Mouse (Mus musculus) adrenal gland, adult (tissue): ENCODE measurements around the gene Ddx43.
A peak's percentile ranks its signal among the peaks of the same experiment; 100 is the strongest.
"Not testable (repeated sequence)": the region's sequence is repeated elsewhere in the genome, so short reads cannot be mapped to it uniquely, and the experiment has no call there.

ENCODE experiments used
- DNase-seq, 2 experiments: peaks; one replicate each; pipeline ENCODE4 v3.0.0; 2022 to 2023; ENCODE audit warnings: low spot score in 1 of 2; ENCODE audit not compliant: inconsistent age in 2 of 2

Ddx43 gene

DNA sequence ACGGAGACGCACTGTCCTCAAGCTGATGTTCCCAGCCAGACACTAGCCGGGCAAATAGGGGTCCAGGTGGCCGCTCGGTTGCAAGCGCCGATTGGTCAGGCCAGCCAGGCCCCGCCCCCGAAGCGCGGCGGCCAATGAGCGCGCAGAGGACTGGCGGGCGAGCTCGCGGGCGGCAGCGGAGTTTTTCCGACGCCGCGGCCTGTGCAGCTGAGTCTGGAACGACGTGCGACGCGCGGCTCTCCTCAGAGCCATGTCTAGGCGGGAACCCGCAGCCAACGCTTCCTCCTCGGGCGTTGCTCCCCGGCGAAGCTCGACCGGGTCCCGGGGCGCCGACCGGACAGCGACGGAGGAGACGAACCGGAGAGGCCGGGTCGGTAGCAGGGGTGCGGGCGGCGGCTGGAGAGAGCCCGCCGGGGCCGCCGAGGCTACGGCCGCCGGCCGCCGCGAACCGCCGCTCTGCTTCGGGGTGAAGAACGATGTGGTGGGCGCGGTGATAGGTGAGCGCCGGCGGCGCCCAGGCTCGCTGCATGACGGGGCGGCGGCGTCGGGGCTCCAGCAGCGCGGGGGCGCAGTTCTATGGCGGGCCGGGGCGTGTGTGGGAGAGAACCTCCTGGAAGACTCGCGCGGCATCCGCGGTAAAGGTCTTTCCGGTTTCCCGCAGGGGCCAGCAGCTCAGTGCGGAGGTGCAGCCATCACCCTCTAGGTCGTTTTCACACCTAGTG is at the start of gene Ddx43:
Gene Ddx43, plus strand, starts transcription at position 148 of the 722 bp plus-strand sequence.
- DNase-seq = peak; percentile 9 to 35

DNA sequence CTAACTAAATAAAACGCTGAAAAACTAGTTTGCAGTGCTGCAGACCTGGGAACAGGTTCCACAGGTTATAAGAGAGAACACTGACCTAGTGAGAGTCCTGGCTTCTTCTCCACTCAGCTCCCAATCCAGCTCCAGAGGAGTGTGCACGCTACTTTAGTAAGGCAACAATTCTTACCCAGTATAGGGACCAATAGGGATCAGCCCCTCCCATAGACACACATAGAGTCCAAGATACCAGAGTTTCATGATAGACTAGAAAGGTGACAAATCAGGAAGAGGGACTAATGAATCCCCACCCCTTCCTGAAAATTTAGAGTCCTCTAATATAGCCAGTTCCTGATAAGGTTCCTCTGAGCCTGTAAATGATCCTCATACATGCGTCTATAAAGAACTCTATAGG is 48.6 kb upstream of the Ddx43 start:
- no peak for DNase-seq

DNA sequence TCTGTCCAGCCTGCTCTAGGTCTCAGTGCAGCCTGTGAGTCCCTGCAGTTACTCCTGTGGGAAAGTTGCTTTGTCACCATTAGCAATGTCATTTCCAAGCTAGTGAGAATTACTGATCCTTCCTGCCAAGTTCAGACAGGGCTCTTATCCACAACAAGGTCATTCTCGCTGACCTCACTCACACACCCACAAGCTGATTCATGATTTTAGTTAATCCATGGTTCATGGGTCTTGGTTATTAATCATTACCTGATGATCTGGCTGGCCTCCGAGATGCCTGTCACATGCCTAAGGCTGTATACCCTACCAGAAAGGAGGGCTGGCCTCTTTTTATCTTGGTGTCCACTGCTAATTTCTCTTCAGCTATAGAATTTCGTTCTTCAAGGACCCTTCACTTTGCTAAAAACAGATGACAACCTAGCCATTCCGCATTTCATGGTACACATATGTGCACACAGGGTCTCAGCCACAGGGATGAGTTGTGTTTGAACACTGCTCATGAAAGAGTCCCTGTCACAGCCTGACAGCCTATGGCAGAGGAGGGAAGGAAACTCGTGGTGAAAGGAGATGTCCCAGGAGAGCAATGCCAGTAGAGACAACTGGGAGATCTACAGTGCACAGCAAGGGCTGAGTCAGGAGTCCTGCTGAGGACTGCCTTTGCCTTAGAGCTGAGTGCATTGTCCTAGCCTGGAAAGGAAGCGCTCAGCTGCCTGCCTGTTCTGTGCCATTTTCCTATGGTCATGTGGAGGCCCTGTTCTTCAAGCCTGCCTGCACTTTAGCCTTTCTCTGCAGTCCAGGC is 47.2 kb upstream of the Ddx43 start:
- DNase-seq = peak; percentile 40 to 88

DNA sequence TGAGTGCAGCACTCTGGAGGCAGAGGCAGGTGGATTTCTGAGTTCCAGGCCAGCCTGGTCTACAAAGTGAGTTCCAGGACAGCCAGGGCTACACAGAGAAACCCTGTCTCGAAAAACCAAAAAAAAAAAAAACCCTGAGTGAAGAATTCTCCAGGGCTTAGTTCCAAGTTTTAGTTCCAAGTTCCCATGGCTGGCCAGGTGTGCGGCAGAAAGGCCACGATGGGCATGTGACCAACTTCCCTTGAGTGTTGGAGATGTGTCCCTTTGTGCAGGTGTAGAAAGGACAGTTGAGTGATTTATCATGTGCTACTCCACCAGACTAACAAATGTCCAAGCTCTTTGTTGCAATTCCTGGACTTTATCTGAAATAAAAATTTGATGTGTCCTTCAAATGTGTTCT is 46.4 kb upstream of the Ddx43 start:
- not testable (repeated sequence) for DNase-seq

DNA sequence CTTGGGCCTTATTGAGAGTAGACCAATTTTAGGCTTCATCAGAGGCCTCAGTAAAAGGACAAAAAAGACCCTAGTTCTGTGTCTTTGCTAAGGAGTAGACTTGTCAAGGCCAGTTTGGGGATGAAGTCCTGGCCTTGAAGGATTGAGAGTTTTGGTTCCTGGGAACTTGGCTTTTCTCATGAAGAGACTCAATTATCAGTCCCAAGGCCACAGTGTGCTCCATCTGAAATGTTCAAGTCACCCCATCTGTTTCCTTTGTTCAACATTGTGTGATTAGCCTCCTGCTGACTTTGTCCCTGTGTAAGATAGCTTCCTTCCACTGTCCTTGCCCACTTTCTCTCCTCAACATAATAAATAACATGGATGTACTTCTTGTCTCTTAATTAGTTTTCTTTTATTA is 45.6 kb upstream of the Ddx43 start:
- not testable (repeated sequence) for DNase-seq

DNA sequence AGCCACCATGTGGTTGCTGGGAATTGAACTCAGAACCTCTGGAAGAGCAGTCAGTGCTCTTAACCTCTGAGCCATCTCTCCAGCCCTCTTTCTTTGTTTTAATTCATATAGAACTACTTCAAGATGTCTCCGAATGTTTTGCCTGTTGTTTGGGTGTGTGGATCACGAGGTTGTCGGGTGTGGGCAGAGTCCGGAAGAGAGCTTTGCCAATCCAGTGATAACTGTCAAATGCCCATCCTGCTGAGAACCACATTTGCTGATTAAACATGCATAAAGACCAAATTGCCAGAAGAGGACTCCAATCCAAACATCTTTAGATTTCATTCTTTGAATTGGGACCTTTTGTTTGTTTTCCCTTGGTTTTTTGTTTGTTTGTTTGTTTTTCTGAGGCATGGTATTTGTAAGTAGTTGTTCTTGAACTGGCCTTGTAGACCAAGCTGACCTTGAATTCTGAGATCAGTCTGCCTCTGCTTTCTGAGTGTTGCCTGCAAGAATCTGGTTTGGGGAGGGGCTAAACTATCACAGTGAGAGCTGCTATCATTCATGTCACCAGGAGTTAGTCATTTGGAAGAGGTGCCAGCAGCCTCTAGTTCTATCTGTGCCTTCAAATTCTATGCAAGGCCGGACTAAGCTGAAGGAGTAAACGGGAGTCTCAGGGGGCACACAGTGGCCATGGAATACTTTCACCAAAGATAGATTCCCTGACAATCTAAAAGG is 43.9 kb upstream of the Ddx43 start:
- peak; percentile 46 to 70 for DNase-seq

DNA sequence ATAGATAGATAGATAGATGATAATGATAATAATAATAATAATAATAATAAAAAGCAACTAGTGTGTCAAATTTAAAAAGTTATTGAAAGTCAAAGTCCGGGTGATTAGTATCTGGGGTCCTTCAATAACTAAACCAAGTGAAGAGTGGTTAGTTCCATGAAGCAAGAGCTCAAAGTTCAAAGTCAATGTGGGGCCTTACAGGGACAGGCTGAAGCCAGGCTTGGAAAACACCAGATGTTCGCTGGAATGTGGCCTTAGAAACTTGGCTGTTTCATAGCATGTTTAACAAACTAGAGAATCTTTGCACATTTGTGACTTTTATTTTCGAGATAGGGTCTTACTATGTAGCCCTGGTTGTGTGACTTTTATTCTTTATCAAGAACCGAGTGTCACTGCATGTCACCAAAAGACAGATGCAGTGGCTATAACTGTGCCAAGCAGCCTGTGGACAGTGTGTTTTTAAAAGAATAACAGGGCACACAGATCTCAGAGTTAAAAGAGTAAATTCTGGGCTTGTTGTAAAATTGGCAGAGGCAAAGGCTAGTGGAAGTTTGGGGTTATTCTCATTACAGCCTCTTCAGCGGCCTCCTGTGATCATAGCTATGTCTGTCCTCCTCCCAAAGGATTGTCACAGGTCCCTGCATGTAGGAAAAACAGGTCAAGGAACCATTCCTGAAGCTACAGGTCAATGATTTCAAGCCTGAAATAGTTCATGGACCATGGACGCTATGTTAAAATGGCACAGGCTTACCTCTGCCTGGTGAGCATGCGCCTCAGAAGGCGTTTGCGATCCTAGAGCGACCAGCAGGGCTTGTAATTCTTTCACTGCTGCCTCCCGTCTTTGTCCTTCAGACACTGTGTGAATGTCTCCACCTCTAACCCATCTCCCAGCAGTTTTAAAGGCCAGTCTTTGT is 40.7 kb upstream of the Ddx43 start:
- no peak for DNase-seq

DNA sequence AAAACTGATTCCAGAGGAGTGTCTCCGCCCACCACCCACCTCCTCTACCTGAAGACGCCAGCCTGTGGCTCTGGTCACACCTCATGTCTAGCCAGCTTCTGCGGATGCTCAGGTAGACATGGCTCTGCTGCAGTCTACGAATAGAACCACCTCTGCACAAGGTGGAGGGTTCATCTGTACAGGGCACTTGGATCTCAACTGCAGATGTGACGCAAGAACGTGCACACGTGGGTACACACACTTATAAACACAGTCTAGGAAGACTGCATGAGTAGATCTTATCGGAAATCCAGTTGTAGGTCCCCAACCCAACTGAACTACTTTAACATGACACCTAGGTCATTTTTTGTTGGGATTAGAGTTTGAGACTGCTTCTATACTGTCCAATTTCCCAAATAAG is 40.0 kb upstream of the Ddx43 start, which contains the start of gene Gsta2:
Gene Gsta2, minus strand, starts transcription at position 178 of the 400 bp plus-strand sequence.
- no peak for DNase-seq

DNA sequence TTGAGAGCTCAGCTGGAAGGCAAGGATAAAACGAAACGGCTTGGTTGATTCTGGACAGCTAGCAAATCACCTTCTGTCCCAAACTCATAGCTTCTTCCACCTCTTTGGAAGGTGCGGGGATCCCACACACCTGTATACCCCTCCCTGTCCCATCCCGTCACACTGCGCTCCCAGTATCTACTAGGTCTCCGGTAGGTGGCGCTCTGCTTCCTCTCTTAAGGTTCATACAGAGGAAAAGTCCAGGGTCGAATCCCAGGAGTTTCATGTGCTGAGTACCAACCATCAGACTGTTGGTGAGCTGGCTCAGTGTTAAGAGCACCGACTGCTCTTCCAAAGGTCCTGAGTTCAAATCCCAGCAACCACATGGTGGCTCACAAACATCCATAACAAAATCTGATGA is 37.5 kb upstream of the Ddx43 start:
- DNase-seq = peak; percentile 47 to 80

DNA sequence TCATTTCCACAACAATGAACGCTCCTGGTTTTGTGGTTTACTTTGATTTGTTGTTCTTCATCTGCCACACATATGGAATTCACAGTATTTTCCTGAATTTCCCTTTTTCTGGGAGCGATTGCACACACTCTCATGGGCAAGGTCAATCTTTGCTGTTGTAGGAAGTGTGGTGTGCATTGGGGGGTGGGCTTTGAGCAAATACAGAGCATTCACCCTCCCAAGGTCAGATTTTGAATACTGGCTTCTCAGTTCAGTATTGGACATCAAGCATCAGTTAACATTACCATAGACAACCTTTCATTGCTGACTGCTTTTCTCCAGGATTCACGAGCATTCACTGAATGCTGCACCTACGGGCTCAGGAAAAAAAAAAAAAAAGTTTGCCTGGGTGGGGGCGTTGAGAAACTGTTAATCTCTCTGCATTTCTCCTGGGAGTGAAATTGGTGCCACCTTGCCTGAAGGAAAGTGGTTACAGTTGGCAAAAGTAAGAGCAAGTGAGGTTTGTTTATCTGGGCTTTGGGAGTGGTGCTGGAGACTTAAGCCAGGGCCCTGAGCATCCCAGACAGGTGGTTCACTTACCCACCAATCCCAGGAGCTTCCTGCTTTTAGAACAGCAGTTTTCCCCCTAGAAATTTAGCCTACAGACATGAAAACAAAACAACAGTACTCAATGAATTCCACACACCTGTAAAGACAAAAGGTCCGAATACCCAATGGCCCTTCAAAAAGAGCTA is 35.7 kb upstream of the Ddx43 start:
- DNase-seq = no peak

DNA sequence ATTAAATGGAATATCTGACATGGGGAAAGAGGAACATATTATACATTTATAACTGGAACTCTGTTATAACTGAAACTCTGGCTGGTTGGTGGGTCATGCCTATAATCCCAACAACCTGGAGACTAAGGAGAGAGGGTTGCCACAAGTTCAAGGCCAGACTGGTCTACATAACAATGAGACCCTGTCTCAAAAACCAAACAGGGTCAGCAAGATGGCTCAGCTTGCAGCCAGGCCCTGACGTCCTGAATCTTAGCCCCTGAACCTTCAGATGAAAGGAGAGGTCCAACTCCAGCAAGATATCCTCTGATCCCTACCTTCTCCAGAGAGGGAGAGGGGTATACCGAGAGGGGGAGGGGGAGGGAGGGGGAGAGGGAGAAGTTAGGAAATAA is 35.1 kb upstream of the Ddx43 start:
- DNase-seq = no peak

DNA sequence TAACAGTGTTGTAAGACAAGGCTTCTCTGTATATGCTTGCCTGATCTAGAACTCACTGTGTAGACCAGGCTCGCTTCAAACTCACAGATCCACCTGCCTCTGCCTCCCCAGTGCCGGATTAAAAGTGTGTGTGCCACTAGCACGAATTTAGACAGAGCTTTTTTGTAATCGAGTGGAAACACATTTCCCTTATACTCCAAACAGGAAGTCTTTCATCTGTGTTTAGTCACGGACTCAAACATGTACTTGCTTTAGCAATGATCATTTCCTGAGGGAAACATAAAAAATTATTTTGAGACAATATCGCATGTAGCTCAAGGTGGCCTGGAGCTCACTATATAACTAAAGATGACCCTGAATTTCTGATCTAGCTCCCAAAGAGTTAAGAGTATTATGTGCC is 32.2 kb upstream of the Ddx43 start:
- DNase-seq = no peak

DNA sequence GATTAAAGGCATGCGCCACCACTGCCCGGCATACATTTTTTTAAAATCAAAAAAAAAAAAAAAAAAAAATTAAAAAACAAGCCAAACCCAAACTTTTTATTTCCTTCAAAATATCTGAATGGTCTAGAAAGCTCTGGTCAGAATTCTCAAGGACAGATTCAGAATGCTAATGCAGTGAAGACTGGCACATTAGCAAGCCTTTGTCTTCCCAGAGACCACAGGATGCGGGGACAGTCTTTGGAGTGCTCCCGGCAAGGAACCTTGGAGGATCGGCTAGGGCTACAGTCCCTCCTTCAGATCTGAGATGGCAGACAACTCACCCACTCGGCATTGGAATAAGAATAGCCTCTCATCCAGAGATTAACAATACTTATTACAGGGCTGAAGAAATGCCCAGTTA is 30.9 kb upstream of the Ddx43 start:
- DNase-seq = no peak

DNA sequence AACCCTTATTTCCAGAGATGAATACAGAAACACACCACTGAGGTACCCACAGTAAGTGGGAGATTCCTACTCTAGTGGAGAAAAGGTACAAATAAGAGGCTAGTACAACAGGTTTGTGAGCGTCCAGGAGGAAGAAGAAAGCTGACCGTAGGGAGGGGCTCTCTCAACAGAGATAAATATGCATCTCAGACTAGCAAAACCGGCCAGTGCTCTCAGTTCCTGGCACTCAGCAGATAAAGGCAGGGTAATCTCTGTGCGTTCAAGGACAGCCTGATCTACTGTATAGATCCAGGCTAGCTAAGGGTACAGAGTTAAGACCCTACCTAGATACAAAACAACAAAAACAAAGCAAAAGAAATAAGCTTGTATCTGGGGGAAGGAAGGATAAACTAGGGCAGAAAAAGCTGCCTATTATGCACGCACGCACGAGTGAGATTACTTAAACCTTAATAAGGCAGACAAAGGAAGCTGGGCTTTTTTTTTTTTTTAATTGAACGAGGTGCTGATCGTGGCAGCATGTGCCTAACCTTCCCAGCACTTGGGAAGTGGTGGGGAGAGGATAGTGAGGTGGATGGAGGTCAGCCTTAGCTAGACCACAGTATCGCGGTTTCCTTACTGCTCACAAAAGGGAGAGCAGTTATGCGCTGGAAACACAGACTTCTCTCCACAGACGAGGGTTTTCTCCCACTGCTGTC is 29.6 kb upstream of the Ddx43 start:
- no peak for DNase-seq

DNA sequence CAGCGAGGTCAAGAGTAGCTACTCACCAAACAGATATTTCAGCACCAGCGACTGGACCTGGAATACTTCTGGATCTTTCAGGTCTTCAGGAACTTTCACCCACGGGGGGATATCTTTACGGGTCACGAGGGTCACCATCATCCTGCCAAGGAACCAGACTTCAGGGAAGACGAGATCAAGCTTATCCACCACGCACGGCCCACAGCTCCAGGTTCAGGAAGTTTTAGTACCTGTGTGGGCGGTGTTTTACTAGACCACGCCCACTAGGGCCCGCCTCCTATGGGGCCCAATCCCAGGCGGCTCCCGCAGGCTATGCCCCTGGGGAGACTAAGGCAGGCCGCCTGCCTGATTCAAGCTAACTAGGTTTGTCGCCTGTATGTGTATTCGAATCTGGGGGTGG is 27.6 kb upstream of the Ddx43 start, which contains the start of gene Dppa5a:
Gene Dppa5a, minus strand, starts transcription at position 219 of the 400 bp plus-strand sequence.
- not testable (repeated sequence) for DNase-seq

DNA sequence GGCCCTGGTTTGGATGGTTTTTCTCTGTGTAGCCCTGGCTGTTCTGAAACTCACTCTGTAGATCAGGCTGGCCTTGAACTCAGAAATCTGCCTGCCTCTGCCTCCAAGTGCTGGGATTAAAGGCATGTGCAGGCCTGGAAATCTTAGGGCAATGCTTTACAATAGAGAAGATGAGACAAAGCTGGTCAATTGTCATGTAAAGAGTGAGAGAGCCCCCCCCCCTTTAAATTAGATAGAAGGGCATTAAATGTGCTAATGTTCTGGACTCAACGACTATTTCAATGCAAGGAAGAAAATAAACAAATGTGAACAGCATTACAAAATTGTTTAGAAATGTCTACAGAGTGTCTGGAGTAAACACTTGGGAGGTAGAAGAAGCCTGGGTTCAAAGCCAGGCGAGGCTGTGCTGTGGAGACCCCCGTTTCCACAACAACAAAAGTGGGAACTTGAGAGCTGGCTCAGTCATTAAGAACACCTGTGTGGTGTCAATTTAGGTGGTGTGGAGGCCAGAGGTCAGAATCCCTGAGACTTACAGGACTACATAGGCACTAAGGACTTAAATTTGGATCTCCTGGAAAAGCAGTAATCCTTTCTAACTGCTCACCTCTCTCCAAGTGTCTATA is 26.8 kb upstream of the Ddx43 start:
- DNase-seq = no peak

DNA sequence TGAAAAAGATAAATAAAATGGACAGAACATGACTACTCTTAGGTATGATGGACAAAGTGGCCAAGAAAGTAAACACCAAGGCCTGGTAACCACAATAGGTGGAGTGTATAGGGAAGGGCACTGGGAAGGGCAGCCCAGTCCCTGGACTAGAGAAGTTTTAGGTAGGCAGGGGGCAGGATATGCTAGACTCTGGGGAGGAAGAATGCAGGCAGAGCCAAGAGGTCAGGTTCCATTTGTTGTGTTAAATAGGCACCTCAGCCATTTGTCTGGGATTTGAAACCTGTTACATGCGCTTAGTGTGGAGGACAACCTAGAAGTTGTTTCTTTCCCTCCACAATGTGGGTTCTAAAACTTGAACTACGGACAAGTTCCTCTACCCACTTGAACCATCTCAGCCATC is 26.2 kb upstream of the Ddx43 start:
- DNase-seq = no peak

DNA sequence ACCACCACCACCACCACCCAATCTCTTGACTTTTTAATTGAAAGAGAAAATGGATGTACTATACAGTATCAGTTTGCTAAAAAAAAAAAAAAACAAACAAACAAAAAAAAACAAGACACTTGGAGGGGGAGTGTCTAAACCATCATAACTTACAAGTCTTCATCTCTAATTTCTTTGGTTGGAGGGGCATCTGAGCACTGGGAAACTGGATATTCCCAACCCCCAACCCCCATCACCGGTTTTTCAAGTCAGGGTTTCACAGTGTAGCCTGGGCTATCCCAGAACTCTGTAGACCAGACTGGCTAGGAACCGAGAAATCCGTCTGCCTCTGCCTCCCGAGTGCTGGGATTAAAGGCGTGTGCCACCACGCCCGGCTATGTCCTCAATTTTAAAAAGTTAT is 25.8 kb upstream of the Ddx43 start:
- DNase-seq = no peak

DNA sequence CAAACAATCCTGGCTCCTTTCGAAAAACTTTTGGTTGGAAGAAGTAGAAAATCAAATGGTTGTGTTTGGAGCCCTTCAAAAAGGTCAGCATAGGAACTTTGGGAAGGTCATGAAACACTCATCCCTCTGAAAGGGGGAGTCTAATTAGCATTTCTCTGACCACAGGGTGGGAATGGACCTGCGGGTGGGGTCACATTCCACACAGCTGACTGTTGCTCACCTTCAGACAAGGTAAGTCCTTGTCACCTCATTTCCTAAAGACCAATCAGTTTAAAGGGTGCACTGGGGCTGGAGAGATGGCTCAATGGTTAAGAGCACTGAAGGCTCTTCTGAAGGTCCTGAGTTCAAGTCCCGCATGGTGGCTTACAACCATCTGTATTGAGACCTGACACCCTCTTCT is 24.1 kb upstream of the Ddx43 start:
- no peak for DNase-seq
